Mouse (Mus musculus): ENCODE results near the gene Tecr. TPM values are rescaled to one million over a fixed set of nuclear protein-coding genes. Genes with fewer than 3 reads are reported as not detected.

The Tecr gene
- polyA plus RNA-seq, 1 experiment, result not detected

DNA sequence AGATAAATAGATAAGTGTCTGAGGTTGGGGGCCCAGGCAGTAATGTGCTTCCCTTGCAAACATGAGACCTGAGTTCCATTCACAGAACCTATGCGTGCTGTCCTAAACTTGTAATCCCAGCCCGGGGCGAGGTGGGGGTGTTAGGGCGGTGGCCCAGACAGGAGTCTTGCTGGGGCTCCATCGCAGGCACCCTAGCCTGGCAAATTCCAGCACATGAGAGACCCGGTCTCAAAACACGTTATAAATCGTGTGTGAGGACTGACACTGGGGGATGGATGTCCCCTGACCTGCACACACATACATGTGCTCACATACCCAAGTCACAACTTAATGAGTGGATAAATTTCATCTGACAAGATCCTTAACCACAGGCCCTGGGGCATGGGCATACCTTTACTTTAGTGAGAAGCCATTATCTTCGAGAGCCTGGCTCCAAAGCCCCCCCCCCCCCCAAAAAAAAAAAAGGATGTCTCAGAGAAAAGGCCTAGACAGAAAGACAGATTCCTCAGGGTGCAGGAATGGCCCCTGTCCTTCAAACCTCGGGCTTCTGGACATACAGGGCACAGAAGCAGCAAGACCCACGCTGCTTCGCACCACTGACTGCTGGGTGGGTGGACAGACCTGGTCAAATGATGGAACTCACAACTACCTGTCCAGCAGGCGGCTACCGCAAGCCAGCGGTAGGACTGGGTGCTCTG is 14.1 kb upstream of the Tecr start:
- Histone ChIP-seq H3K27ac (ENCODE audit: insufficient read depth, low read depth, low read length) (no peak overlapping the region), H3K4me1 (ENCODE audit: control insufficient read depth, insufficient read depth, low read length) (no peaks in the 10 kb centered on the region), H3K4me3 (ENCODE audit: insufficient read depth, low read depth, low read length) (peak overlapping the region; percentile 57)
- WGBS, result 56% methylated on average over 15 of the region's 15 CpGs
- TF ChIP-seq POLR2A (IDR thresholded peaks at IDR 0.05; ENCODE audit: insufficient read depth, low read depth, low read length), result no peak
- TF ChIP-seq CTCF (IDR thresholded peaks at IDR 0.05; ENCODE audit: insufficient read depth, low read depth, low read length), result no peak

DNA sequence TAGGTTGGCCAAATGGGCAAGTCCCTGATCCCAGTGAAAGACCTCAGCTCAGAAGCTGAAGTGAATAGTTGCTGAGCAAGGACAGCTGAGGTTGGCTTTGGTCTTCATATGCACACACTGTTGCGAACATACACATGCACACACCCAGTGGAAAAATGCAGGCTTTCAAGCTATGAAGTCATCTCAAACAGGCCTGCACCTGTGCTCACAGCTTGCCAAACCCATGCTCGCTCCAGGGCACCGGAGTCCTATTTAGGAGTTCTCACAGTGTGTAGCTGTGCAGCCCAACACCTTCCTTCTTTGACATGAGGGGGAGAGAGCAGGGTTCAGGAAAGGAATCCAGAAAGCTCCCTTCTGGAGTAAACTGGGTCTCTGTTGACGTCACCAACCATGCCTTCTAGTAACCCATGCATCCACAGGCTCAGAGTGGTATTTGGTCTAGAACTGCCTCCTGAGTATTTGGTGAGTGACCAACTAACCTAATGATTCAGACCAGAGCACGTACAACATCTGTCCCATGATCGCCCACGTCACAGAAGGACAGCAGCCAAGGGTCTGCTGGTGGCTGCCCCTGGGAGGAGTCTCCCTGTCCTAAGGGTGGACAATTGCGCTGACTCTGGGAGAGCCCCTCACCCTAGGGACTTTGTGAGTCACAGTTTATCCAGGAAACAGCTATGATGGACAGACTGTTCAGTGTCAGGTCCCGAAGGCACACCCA is 12.0 kb upstream of the Tecr start:
- H3K4me3 ChIP-seq (ENCODE audit: insufficient read depth, low read depth, low read length), result no peak overlapping the region
- H3K27ac ChIP-seq (ENCODE audit: insufficient read depth, low read depth, low read length), result no peak overlapping the region
- H3K4me1 ChIP-seq (ENCODE audit: control insufficient read depth, insufficient read depth, low read length), result no peaks in the 10 kb centered on the region
- TF ChIP-seq CTCF (IDR thresholded peaks at IDR 0.05; ENCODE audit: insufficient read depth, low read depth, low read length) (no peak), POLR2A (IDR thresholded peaks at IDR 0.05; ENCODE audit: insufficient read depth, low read depth, low read length) (no peak)
- 89% methylated on average over 9 of the region's 9 CpGs for WGBS

DNA sequence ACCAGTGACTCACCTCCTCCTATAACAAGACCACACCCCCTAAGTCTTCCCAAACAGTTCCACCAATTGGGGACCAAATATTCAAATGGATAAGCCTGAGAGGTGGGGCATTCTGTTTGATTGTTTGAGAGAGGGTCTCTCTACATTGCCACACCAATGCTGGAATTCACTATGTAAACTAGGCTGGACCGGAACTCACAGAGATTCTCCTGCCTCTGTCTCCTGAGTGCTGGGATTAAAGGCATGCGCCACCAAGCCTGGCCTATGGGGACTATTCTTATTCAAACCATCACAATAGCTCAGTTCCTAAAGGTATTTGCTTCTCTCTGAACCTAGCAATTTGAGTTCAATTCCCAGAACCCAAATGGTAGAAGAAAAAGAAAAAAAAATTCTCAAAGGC is 10.8 kb upstream of the Tecr start:
- WGBS, result 97% methylated on average over 2 of the region's 2 CpGs
- H3K27ac ChIP-seq (ENCODE audit: insufficient read depth, low read depth, low read length), result no peak overlapping the region
- H3K4me3 ChIP-seq (ENCODE audit: insufficient read depth, low read depth, low read length), result no peak overlapping the region
- TF ChIP-seq POLR2A (IDR thresholded peaks at IDR 0.05; ENCODE audit: insufficient read depth, low read depth, low read length) (no peak), CTCF (IDR thresholded peaks at IDR 0.05; ENCODE audit: insufficient read depth, low read depth, low read length) (no peak)
- no peaks in the 10 kb centered on the region for H3K4me1 ChIP-seq (ENCODE audit: control insufficient read depth, insufficient read depth, low read length)

DNA sequence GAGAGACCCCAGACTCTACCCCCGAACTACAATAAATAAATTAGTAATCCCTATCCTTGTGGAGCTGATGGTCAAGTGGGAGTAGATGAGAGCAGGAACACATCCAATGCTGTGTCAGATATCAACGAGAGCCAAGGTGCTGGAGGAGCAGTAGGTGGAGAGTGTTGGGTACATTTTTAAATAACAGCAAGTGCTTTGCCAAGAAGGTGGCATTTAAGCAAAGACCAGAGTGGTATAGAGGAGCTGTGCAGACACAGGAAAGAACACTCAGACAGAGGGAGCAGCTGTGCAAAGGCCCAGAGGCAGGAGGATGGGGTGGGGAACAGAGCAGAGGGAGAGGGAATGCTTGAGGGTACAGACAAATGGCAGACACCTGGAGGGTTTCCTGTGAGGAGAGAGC is 9.3 kb upstream of the Tecr start:
- Histone ChIP-seq H3K4me3 (ENCODE audit: insufficient read depth, low read depth, low read length) (no peak overlapping the region), H3K4me1 (ENCODE audit: control insufficient read depth, insufficient read depth, low read length) (no peaks in the 10 kb centered on the region), H3K27ac (ENCODE audit: insufficient read depth, low read depth, low read length) (no peak overlapping the region)
- TF ChIP-seq CTCF (IDR thresholded peaks at IDR 0.05; ENCODE audit: insufficient read depth, low read depth, low read length) (no peak), POLR2A (IDR thresholded peaks at IDR 0.05; ENCODE audit: insufficient read depth, low read depth, low read length) (no peak)
- WGBS, result 91% methylated on average over 2 of the region's 2 CpGs

DNA sequence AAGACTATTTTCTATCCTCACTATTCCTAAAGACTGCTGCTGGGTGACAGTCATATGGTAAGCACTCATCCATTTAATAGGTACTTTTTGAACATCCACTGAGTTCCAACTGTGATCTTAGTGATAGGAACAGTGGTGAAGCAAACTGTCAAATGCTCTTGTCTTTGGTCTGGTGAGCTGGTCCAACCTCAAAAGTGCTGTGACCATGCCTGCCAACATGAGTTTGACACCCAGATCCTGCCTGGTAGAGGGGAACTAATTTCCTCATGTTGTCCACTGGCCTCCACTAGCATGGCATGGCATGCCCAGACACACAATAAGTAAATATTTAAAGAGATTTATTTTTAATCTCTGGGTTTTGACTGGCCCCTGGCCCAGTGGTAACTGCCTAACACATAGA is 8.9 kb upstream of the Tecr start:
- H3K4me1 ChIP-seq (ENCODE audit: control insufficient read depth, insufficient read depth, low read length), result no peaks in the 10 kb centered on the region
- no peak overlapping the region for H3K27ac ChIP-seq (ENCODE audit: insufficient read depth, low read depth, low read length)
- TF ChIP-seq POLR2A (IDR thresholded peaks at IDR 0.05; ENCODE audit: insufficient read depth, low read depth, low read length) (no peak), CTCF (IDR thresholded peaks at IDR 0.05; ENCODE audit: insufficient read depth, low read depth, low read length) (no peak)
- no peak overlapping the region for H3K4me3 ChIP-seq (ENCODE audit: insufficient read depth, low read depth, low read length)

DNA sequence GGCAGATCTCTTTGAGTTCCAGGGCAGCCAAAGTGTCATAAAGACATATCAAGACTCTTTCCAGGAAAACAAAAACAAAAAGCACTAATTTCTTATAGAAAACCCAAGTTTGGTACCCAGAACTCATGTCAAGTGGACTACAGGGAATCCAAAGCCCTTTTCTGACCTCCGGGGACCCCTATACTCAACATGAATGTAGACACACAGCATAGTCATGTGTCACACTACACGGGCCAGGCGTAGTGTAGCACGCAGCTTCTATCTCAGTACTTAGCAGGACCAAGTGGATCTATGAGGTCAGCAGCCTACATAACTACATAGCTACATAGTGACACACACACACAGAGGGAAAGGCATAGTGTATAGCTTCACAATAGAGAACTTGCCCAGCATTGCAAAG is 5.9 kb upstream of the Tecr start:
- TF ChIP-seq CTCF (IDR thresholded peaks at IDR 0.05; ENCODE audit: insufficient read depth, low read depth, low read length) (no peak), POLR2A (IDR thresholded peaks at IDR 0.05; ENCODE audit: insufficient read depth, low read depth, low read length) (no peak)
- no peak overlapping the region for H3K4me3 ChIP-seq (ENCODE audit: insufficient read depth, low read depth, low read length)
- 95% methylated on average over 4 of the region's 4 CpGs for WGBS

DNA sequence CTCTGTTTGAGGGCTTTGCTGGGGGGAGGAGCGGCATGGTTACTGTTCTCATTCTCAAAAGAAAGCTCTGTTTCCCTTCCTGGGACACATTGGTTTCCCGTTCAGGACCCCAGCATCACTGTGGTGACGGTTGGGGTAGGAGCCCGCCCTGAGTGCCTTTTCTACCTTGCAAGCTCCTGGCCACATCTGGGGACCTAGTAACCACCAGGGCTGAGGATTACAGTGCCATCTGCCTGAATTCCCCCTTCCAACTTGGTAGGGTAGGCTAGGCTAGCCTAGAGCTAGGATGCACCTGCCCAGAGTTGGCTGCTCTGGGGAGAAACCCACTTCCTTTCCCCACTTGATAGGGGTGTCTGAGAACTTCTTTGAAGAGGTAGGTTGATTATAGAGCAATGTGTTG is 4.2 kb upstream of the Tecr start:
- WGBS, result 93% methylated on average over 4 of the region's 4 CpGs
- no peak overlapping the region for H3K4me3 ChIP-seq (ENCODE audit: insufficient read depth, low read depth, low read length)
- peaks cover 19% of the 10 kb centered on the region for H3K4me1 ChIP-seq (ENCODE audit: control insufficient read depth, insufficient read depth, low read length)
- no peak overlapping the region for H3K27ac ChIP-seq (ENCODE audit: insufficient read depth, low read depth, low read length)
- TF ChIP-seq CTCF (IDR thresholded peaks at IDR 0.05; ENCODE audit: insufficient read depth, low read depth, low read length), result no peak
- no peak for TF ChIP-seq POLR2A (IDR thresholded peaks at IDR 0.05; ENCODE audit: insufficient read depth, low read depth, low read length)

More for the DNA sequence above, 5.9 kb upstream of the Tecr start:
- Histone ChIP-seq H3K27ac (ENCODE audit: insufficient read depth, low read depth, low read length) (no peak overlapping the region), H3K4me1 (ENCODE audit: control insufficient read depth, insufficient read depth, low read length) (peaks cover 19% of the 10 kb centered on the region)

DNA sequence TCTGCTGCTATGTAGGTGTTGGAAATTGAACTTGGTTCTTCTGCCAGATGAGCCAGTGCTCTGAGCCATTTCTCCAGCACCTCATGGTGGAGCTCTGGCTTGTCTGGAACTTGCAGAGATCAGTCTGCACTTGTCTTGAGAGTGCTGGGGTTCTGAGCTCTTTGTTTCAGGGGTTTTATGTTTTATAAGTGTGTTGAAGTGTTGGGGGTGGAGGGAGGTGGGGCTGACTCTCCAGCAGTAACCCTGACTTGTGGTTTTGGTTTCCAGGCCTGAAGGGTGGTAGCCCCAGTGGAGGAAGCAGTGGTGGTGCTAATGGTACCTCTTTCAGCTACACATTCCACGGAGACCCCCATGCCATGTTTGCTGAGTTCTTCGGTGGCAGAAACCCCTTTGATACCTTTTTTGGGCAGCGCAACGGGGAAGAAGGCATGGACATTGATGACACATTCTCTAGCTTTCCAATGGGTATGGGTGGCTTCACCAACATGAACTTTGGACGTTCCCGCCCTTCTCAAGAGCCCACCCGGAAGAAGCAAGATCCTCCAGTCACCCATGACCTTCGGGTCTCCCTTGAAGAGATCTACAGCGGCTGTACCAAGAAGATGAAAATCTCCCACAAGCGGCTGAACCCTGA is 1.9 kb upstream of the Tecr start:
- Histone ChIP-seq H3K4me1 (ENCODE audit: control insufficient read depth, insufficient read depth, low read length) (peaks cover 19% of the 10 kb centered on the region), H3K27ac (ENCODE audit: insufficient read depth, low read depth, low read length) (no peak overlapping the region), H3K4me3 (ENCODE audit: insufficient read depth, low read depth, low read length) (peak overlapping the region; percentile 9; the same call in 1 of the 2 replicates)
- TF ChIP-seq CTCF (IDR thresholded peaks at IDR 0.05; ENCODE audit: insufficient read depth, low read depth, low read length) (no peak), POLR2A (IDR thresholded peaks at IDR 0.05; ENCODE audit: insufficient read depth, low read depth, low read length) (no peak)
- WGBS, result 92% methylated on average over 10 of the region's 10 CpGs

DNA sequence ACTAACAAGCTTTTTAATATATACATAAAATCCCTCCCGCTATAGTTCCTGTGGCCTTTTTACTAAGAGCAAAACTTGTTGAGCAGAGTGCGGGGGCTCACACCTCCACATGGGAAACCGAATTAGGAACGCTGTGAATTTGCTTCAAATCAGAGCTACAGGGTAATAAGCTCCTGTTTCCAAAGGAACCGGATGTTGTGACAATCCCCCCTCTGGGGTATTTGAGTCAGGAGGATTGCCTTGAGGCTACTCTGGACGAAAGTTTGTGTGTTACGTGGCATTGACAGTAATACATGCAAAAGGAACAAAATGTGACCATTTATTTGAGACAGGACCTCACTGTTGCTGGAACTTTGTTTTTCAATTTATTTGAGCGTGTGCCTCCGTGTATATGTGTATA is 1.3 kb upstream of the Tecr start:
- Histone ChIP-seq H3K27ac (ENCODE audit: insufficient read depth, low read depth, low read length) (0 out of 2 replicates have a peak overlapping the region, but pooled peaks have one; percentile 89), H3K4me1 (ENCODE audit: control insufficient read depth, insufficient read depth, low read length) (peaks cover 19% of the 10 kb centered on the region), H3K4me3 (ENCODE audit: insufficient read depth, low read depth, low read length) (peak overlapping the region; percentile 83; the same call in 1 of the 2 replicates)
- WGBS, result 12% methylated on average over 9 of the region's 9 CpGs
- TF ChIP-seq POLR2A (IDR thresholded peaks at IDR 0.05; ENCODE audit: insufficient read depth, low read depth, low read length) (no peak), CTCF (IDR thresholded peaks at IDR 0.05; ENCODE audit: insufficient read depth, low read depth, low read length) (no peak)

Data from olfactory bulb, adult 2 months (tissue).